Mouse (Mus musculus): ENCODE results near the gene Mucl3.

Gene Mucl3

GRCm38 (mm10) chr17:35635699-35636111 is 7.8 kb downstream of the Mucl3 start:
- DNase-seq (ENCODE audit: low spot score): peak; percentile 73

- DNase-seq (ENCODE audit: low spot score): no peak
Measured at GRCm38 (mm10) chr17:35635202-35635601, 8.3 kb downstream of the Mucl3 start.

GRCm38 (mm10) chr17:35633992-35634391 is 9.5 kb downstream of the Mucl3 start:
- no peak for DNase-seq (ENCODE audit: low spot score)

GRCm38 (mm10) chr17:35626537-35626936 is 17.0 kb downstream of the Mucl3 start, which contains the start of gene Gm9573:
Gm9573 (minus strand) TSS chr17:35626637.
- no peak for DNase-seq (ENCODE audit: low spot score)

- no peak for DNase-seq (ENCODE audit: low spot score)
Measured at GRCm38 (mm10) chr17:35617127-35617526, 26.4 kb downstream of the Mucl3 start.

GRCm38 (mm10) chr17:35601736-35602354 is 41.6 kb downstream of the Mucl3 start:
- DNase-seq (ENCODE audit: low spot score): no peak

GRCm38 (mm10) chr17:35601249-35601648 is 42.2 kb downstream of the Mucl3 start, which contains the start of gene Sfta2:
Sfta2 (plus strand) TSS chr17:35601549.
- DNase-seq (ENCODE audit: low spot score): no peak

GRCm38 (mm10) chr17:35597399-35597798 is 46.1 kb downstream of the Mucl3 start:
- DNase-seq (ENCODE audit: low spot score): no peak

- DNase-seq (ENCODE audit: low spot score): no peak
Measured at GRCm38 (mm10) chr17:35594456-35594855, 49.0 kb downstream of the Mucl3 start.

GRCm38 (mm10) chr17:35593786-35594185 is 49.7 kb downstream of the Mucl3 start:
- no peak for DNase-seq (ENCODE audit: low spot score)

GRCm38 (mm10) chr17:35592131-35592530 is 51.4 kb downstream of the Mucl3 start:
- no peak for DNase-seq (ENCODE audit: low spot score)

GRCm38 (mm10) chr17:35591731-35592130 is 51.8 kb downstream of the Mucl3 start:
- DNase-seq (ENCODE audit: low spot score): no peak

GRCm38 (mm10) chr17:35591219-35591578 is 52.3 kb downstream of the Mucl3 start:
- DNase-seq (ENCODE audit: low spot score): no peak

GRCm38 (mm10) chr17:35590410-35591218 is 52.9 kb downstream of the Mucl3 start:
- DNase-seq (ENCODE audit: low spot score): peak; percentile 65

- no peak for DNase-seq (ENCODE audit: low spot score)
Measured at GRCm38 (mm10) chr17:35588387-35588786, 55.1 kb downstream of the Mucl3 start.

GRCm38 (mm10) chr17:35587291-35587690 is 56.2 kb downstream of the Mucl3 start:
- no peak for DNase-seq (ENCODE audit: low spot score)

Data from layer of hippocampus, adult 9-10 months (tissue).